Mouse (Mus musculus) small intestine, adult 2 months (tissue): ENCODE measurements around the gene Slc25a43. TPM values are rescaled to one million over a fixed set of nuclear protein-coding genes. Genes with fewer than 3 reads are reported as not detected.

Experiments used
- H3K27ac ChIP-seq: fragments of 200-500 bp; 2 replicates; pipeline ENCODE4 v1.5.1; 2012; ENCODE audit warnings: low read depth, low read length, control low read depth, inconsistent platforms; ENCODE audit not compliant: insufficient read depth
- H3K27me3 ChIP-seq: fragments of 200-500 bp; 2 replicates; pipeline ENCODE4 v1.6.1; 2012; ENCODE audit warnings: mild to moderate bottlenecking, moderate library complexity, low read length, inconsistent platforms; ENCODE audit not compliant: control insufficient read depth, insufficient read depth
- H3K36me3 ChIP-seq: fragments of 200-500 bp; 2 replicates; pipeline ENCODE4 v1.6.1; 2012; ENCODE audit warnings: mild to moderate bottlenecking, low read length, control low read depth, inconsistent platforms; ENCODE audit not compliant: control insufficient read depth, insufficient read depth
- H3K4me1 ChIP-seq: fragments of 200-500 bp; 2 replicates; pipeline ENCODE4 v1.6.1; 2012; ENCODE audit warnings: low read length, inconsistent platforms, mixed read lengths; ENCODE audit not compliant: control insufficient read depth, insufficient read depth, insufficient read length
- H3K4me3 ChIP-seq: fragments of 200-500 bp; 2 replicates; pipeline ENCODE4 v1.5.1; 2012; ENCODE audit warnings: low read depth, mild to moderate bottlenecking, control low read depth, inconsistent platforms, low read length, moderate library complexity
- CTCF ChIP-seq: fragments of 200-500 bp; IDR thresholded peaks from 2 replicates; pipeline ENCODE4 v1.5.1; 2012; ENCODE audit warnings: low read depth, mild to moderate bottlenecking, control low read depth, inconsistent platforms, low read length, moderate library complexity, mixed read lengths; ENCODE audit not compliant: insufficient replicate concordance, insufficient read length; ENCODE audit errors: extremely low read depth
- POLR2A ChIP-seq: fragments of 200-500 bp; IDR thresholded peaks from 2 replicates; pipeline ENCODE4 v1.6.1; 2012; ENCODE audit warnings: low read depth, mild to moderate bottlenecking, control low read depth, inconsistent platforms, low read length, moderate library complexity
- WGBS: fragments of 180-500 bp; shearing (Covaris S2); methylation state at CpG from one replicate; pipeline ENCODE4 v1.1.7; 2018; 5-methylcytosine and 5-hydroxymethylcytosine counted together
- polyA plus RNA-seq: library from polyadenylated mRNA; depleted of rRNA; stranded (reverse); fragments of >200 nt; gene quantifications from 2 replicates; pipeline ENCODE4 v1.2.3, GENCODE M21; 2012

Slc25a43 gene
- polyA plus RNA-seq, 1 experiment: 1.1 TPM

DNA sequence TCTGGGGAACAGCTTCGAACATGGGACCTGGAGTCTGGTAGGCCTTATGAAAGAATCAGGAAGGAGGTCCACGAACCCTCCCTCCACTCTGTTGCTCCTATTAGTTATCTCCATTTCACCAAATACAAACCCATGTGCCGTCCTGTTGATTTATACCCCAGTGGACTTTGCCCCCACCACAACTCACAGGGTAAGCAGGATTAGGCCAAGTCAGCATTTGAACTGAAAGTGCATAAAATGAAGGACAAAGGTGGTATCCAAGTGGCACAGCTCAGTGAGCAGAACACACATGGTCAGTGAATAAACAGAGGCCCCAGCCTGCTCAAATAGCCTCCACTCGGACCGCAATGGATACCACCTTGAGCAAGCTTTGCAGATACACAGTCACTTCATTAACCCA is 18.8 kb downstream of the Slc25a43 start:
- H3K27me3 ChIP-seq: no peaks in the 10 kb centered on the region
- H3K36me3 ChIP-seq: no peaks in the 10 kb centered on the region
- TF ChIP-seq POLR2A (no peak), CTCF (no peak)
- H3K4me1 ChIP-seq: peaks cover 10% of the 10 kb centered on the region; the same call in 1 of the 2 replicates
- H3K27ac ChIP-seq: peak overlapping the region; percentile 92
- 38% methylated on average over 5 of the region's 5 CpGs for WGBS
- H3K4me3 ChIP-seq: no peak overlapping the region; the same call in 1 of the 2 replicates

DNA sequence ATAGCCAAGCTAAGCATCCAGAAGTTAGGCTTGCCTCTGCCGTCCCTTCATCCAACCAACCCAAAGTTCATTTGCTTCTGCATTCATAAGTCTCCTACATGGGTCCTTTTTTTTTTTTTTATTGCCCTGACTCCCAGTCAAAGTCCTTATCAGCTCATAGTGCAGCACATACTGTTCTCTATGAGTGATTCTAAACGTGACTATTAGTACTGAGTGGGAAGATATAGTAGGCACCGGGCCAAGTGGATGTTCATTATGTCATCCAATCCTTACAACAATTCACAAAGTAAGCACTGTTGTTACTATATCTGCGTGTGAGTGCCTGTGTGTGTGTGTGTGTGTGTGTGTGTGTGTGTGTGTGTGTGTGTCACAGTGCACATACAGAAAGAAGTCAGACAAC is 19.4 kb downstream of the Slc25a43 start:
- Histone ChIP-seq H3K4me1 (peaks cover 10% of the 10 kb centered on the region; the same call in 1 of the 2 replicates), H3K27ac (peak overlapping the region; percentile 96), H3K36me3 (no peaks in the 10 kb centered on the region), H3K4me3 (peak overlapping the region; percentile 1; the same call in 1 of the 2 replicates), H3K27me3 (no peaks in the 10 kb centered on the region)
- 24% methylated on average over 4 of the region's 4 CpGs for WGBS
- TF ChIP-seq CTCF (no peak), POLR2A (no peak)

DNA sequence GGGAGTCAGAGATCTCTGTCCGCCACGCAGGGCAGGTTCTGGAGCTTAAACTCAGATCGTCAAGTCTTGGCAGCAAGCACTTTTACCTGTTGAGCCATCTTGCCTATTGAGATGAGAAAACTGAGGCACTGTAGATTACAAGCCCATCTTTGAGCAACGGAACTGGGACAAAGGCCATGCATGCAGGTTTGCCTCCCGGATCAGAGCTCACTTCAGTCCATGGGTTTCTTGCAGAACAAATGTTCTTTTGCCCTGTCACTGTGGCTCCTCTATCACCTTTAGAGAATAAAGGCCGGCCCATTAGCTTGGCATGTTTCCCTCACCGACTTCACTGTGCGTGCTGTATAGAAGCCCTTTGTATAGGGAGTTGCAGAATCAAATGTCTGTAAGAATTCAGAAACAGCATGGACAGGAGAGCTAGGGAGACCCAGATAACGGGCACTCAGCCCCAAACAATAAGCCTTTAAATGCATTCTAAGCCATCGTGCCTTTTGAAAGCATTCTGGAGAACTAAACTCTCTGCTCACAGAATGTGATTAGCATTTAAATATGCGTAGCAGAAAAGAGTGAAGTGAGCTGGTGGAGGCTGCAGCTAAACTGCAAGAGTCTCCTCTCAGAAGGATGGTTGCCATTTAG is 20.0 kb downstream of the Slc25a43 start:
- H3K27me3 ChIP-seq: no peaks in the 10 kb centered on the region
- H3K4me1 ChIP-seq: peaks cover 10% of the 10 kb centered on the region; the same call in 1 of the 2 replicates
- H3K27ac ChIP-seq: peak overlapping the region; percentile 96
- TF ChIP-seq POLR2A: no peak
- no peak for TF ChIP-seq CTCF
- no peaks in the 10 kb centered on the region for H3K36me3 ChIP-seq
- peak overlapping the region; percentile 1; the same call in 1 of the 2 replicates for H3K4me3 ChIP-seq
- WGBS: 33% methylated on average over 11 of the region's 11 CpGs

DNA sequence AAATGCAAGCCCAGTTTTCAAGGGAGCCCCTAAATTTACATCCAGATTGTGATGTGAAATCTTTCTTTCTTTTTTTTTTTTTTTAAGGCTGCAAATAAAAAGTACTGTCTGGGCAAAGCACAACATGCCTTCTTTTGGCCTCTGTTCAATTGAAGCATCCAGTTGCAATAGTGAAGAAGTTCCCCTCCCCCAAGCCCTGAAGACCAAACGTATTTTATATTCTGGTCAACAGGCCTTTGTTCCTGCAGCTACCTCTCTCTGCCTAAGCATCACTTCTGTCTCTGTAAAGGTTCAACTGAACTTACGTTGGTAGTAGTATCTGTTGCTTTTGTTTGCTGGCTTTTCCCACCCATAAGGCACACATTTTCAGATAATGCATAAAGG is 20.5 kb downstream of the Slc25a43 start:
- Histone ChIP-seq H3K4me3 (no peak overlapping the region), H3K4me1 (peaks cover 10% of the 10 kb centered on the region; the same call in 1 of the 2 replicates), H3K27ac (peak overlapping the region; percentile 96; the same call in 1 of the 2 replicates), H3K36me3 (no peaks in the 10 kb centered on the region), H3K27me3 (no peaks in the 10 kb centered on the region)
- TF ChIP-seq POLR2A: no peak
- TF ChIP-seq CTCF: no peak
- 62% methylated on average over 2 of the region's 2 CpGs for WGBS

DNA sequence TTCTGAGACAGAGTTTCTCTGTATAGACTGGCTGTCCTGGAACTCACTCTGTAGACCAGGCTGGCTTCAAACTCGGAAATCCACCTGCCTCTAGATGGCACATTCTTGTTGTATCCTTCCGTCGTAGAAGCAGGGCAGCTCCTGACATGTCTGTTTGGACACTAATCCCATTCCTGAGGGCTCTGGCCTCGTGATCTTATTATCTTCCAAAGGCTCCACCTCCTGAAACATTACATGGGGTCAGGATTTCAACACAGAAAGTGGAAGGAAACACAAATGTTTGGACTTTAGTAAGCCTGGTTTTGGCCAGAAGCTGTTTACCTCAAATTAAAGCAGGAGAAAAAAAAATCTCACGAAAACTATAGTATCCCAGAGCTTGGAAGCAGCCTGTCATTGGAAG is 23.9 kb downstream of the Slc25a43 start:
- Histone ChIP-seq H3K27ac (no peak overlapping the region), H3K36me3 (no peaks in the 10 kb centered on the region), H3K4me1 (peaks cover 3% of the 10 kb centered on the region; the same call in 1 of the 2 replicates), H3K27me3 (no peaks in the 10 kb centered on the region), H3K4me3 (no peak overlapping the region)
- no peak for TF ChIP-seq CTCF
- no peak for TF ChIP-seq POLR2A
- WGBS: 69% methylated on average over 5 of the region's 5 CpGs

DNA sequence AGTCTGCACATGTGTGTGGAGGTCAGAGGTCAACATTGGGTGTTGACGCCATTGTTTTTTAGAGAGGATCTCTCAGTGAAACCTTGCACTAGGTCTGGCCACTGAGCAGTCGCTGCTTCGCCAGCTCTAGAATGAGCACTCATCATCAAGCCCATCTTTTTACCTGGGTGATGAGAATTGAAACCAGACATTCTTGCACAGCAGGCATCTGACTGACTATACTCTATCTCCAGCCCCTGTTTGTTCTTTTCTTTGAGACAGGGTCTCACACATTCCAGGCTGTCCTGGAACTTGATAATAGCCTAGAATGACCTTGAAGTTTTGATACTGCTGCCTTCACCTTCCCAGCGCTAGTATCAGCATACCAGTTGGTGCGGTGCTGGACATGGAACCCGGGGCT is 29.1 kb downstream of the Slc25a43 start:
- Histone ChIP-seq H3K27ac (no peak overlapping the region), H3K36me3 (no peaks in the 10 kb centered on the region), H3K4me3 (no peak overlapping the region), H3K27me3 (no peaks in the 10 kb centered on the region), H3K4me1 (no peaks in the 10 kb centered on the region)
- WGBS: 84% methylated on average over 6 of the region's 6 CpGs
- TF ChIP-seq POLR2A (no peak), CTCF (no peak)

DNA sequence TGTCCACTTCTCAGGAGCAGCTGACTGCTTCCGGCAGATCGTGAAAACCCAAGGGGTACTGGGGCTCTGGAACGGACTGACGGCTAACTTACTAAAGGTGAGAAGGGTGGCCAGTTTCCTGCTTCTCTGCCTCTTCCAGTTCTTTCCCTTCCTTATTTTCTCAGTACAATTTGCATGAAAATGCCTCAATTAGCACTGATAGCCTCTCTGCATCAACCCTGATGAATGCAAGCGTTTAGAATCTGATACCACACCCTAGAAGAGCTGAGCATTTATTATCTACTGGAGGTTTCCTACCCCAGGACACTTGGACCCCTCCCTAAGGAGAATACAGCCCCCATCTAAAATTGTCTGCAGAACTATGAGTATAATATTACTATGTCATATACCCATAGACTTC is 32.1 kb downstream of the Slc25a43 start:
- Histone ChIP-seq H3K4me3 (no peak overlapping the region), H3K27me3 (no peaks in the 10 kb centered on the region), H3K36me3 (no peaks in the 10 kb centered on the region), H3K4me1 (no peaks in the 10 kb centered on the region), H3K27ac (no peak overlapping the region)
- 91% methylated on average over 5 of the region's 5 CpGs for WGBS
- TF ChIP-seq CTCF (no peak), POLR2A (no peak)
